Mouse (Mus musculus): Measurements from ENCODE around the gene Shc2. TPM values are rescaled to one million over a fixed set of nuclear protein-coding genes. Genes with fewer than 3 reads are reported as not detected.

The Shc2 gene
- 35.5 and 43.9 TPM in 2 replicates for polyA plus RNA-seq (2016; fragmentation: Nextera tagmentation; extraction: Ambion mirVana)

DNA sequence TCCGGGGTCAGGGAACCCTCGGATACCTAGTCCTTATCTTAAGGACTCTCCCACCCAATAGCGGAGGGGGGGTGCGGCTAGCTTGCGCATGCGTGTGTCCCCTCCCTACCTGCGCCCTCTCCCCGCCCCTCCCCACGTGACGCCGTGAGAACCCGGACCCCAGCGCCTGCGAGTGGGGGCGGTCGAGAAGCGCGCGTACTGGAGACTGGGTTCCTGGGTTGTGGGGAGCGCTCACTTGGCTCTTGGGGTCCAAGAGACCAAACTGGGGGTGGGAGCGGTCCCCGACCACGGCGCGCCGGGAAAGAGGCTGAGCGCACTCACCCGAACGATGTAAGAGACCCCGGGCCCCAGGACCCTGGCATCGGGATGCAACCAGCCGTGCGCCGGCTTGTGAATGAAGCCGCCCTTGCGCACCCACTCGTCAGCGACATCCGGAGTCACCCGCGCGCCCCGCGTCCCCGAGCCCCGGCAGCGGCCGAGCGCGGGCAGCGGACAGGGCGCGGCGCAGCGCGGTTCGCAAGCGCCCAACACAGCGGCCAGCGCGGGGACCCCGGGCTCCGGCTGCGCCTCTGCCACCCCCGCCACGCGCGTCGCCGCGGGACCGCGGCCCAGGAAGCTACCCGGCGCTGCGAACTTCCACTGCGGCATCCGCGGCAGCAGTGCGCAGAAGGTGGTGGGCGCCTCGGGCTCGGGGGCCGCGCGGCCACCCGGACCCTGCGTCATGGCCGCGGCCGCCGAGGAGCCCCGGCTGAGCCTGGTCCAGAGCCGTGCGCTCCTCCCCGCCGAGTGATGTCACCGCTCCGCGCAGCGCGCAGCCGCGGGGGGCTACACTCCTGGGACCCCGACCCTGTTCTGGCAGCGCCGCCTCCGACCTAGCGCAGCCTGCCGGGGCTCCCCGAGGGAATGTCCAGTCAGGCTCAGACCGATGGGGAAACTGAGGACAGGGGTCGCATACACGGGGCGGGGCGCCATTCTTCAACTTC lies at the start of gene Shc2:
Gene Shc2 (minus strand): TSS at position 791 of the 983 bp plus-strand sequence.
- Histone ChIP-seq H3K27ac (peak within 1 kb of the TSS; percentile 86), H3K27me3 (replicated peaks) (peaks cover 26% of the 10 kb centered on the region), H3K36me3 (no peaks in the 10 kb centered on the region), H3K4me2 (replicated peaks) (peak within 1 kb of the TSS; percentile 86), H3K9me3 (no peaks in the 10 kb centered on the region), H3K9ac (peak within 1 kb of the TSS; percentile 80), H3K4me3 (peak within 1 kb of the TSS; percentile 63), H3K4me1 (peaks cover 14% of the 10 kb centered on the region; the same call in 1 of the 2 replicates)
- under 1% methylated on average over 112 of the region's 116 CpGs for WGBS
- peak; percentile 87 for ATAC-seq (ENCODE audit: low FRiP score, low read depth)

DNA sequence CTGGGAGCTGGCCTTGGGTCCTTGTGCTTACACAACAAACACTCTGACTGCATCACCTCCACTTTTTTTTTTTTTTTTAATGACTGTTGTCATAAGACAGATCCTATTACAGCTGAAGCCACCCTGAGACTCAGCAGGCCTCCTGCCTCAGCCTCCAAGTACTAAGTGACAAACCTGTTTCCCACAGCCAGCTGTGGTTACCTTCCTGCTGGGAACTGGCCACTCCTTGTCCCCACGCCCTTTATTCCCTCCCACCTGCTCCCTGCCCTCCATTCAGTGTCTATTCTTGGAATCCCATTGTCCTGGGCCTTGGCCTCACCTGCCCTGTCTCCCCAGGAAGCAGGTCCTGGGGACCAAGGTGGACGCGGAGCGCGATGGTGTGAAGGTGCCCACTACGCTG lies 49.8 kb upstream of the Shc2 start:
- peaks cover 15% of the 10 kb centered on the region for H3K4me1 ChIP-seq
- 0 out of 2 replicates have a peak, but pooled peaks cover 3% of the 10 kb centered on the region for H3K9me3 ChIP-seq
- ATAC-seq (ENCODE audit: low FRiP score, low read depth), result no peak
- H3K4me3 ChIP-seq, result no peak overlapping the region
- H3K27me3 ChIP-seq (replicated peaks), result no peaks in the 10 kb centered on the region
- H3K36me3 ChIP-seq, result peaks cover 52% of the 10 kb centered on the region
- no peak overlapping the region for H3K9ac ChIP-seq
- H3K27ac ChIP-seq, result no peak overlapping the region
- H3K4me2 ChIP-seq (replicated peaks), result no peak overlapping the region
- 97% methylated on average over 6 of the region's 6 CpGs for WGBS

DNA sequence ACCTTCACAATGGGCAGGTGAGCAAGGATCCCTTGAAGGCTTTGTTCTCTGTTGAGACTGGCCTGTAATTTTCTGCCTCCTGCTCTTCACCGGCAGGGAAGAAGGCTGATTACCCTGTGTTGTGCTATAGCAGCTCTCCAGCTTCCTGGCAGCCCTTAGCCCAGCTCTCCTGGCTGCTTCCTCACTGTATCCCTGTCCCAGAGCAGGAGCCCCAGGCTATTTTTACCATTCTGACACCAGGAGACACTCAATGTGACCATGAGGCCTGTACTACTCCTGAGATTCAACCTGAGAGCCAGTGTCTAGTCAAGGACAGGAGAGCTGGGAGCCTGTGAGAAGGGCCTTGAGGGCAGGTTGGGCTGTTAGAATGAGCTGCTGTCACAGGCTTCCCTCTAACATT lies 49.0 kb upstream of the Shc2 start:
- Histone ChIP-seq H3K4me3 (no peak overlapping the region), H3K4me1 (peaks cover 15% of the 10 kb centered on the region), H3K36me3 (peaks cover 52% of the 10 kb centered on the region), H3K4me2 (replicated peaks) (no peak overlapping the region), H3K9me3 (no peaks in the 10 kb centered on the region), H3K27ac (no peak overlapping the region), H3K9ac (no peak overlapping the region), H3K27me3 (replicated peaks) (no peaks in the 10 kb centered on the region)
- no peak for ATAC-seq (ENCODE audit: low FRiP score, low read depth)
- 93% methylated on average over 1 of the region's 1 CpGs for WGBS

DNA sequence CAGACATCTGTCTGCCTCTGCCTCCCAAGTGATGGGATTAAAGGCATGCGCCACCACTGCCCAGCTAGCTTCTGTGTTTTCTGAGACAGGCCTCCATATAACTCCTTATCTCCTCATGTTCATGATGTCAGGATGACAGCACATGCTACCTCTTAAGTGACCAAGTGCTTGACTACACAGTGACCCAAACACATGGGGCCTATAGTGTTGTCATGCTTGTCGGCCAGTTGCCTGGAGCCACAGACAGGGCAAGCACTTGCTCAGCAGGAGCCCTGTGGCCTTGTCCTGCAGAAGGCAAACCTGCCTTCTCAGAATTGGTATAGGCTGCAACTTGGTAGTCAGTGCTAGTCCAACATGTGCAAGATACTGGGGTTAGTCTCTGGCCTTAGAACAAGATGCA lies 48.5 kb upstream of the Shc2 start:
- Histone ChIP-seq H3K27me3 (replicated peaks) (no peaks in the 10 kb centered on the region), H3K9ac (no peak overlapping the region), H3K9me3 (no peaks in the 10 kb centered on the region), H3K4me3 (no peak overlapping the region), H3K4me1 (peaks cover 16% of the 10 kb centered on the region), H3K36me3 (peaks cover 52% of the 10 kb centered on the region), H3K4me2 (replicated peaks) (no peak overlapping the region), H3K27ac (no peak overlapping the region)
- no peak for ATAC-seq (ENCODE audit: low FRiP score, low read depth)
- 88% methylated on average over 2 of the region's 2 CpGs for WGBS

DNA sequence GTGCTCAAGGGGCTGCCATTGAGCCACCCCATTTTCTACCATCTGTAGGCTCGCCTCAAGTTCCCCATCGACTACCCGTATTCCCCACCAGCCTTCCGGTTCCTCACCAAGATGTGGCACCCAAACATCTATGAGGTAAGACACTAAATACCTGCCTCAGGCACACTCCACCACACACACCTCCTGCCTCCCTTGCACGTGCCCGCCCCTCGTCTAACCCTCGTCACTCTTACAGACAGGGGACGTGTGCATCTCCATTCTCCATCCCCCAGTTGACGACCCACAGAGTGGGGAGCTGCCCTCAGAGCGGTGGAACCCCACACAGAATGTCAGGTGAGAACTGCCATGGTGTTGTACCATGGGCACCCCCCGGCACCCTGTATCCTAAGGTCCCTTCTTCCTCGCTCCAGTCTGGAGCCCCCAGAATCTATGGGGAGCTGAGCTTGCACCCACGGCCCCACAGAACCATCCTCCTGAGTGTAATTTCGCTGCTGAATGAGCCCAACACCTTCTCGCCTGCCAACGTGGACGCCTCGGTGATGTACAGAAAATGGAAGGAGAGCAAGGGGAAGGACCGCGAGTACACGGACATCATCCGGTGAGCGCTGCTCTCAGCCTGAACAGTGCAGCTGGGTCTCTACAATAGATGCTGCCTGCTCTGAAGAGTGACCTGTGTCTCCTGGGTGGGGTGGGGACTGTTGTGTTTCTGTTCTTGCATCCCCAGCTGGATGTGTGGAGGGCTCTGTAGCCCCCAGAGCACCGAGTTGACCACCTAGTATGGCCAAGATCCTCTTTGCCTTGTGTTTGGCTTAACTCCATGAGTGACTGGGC lies 47.3 kb upstream of the Shc2 start:
- Histone ChIP-seq H3K9me3 (no peaks in the 10 kb centered on the region), H3K4me3 (no peak overlapping the region), H3K4me2 (replicated peaks) (no peak overlapping the region), H3K4me1 (peaks cover 25% of the 10 kb centered on the region), H3K9ac (no peak overlapping the region), H3K27me3 (replicated peaks) (no peaks in the 10 kb centered on the region), H3K27ac (no peak overlapping the region), H3K36me3 (peaks cover 52% of the 10 kb centered on the region)
- 95% methylated on average over 25 of the region's 25 CpGs for WGBS
- ATAC-seq (ENCODE audit: low FRiP score, low read depth), result no peak

DNA sequence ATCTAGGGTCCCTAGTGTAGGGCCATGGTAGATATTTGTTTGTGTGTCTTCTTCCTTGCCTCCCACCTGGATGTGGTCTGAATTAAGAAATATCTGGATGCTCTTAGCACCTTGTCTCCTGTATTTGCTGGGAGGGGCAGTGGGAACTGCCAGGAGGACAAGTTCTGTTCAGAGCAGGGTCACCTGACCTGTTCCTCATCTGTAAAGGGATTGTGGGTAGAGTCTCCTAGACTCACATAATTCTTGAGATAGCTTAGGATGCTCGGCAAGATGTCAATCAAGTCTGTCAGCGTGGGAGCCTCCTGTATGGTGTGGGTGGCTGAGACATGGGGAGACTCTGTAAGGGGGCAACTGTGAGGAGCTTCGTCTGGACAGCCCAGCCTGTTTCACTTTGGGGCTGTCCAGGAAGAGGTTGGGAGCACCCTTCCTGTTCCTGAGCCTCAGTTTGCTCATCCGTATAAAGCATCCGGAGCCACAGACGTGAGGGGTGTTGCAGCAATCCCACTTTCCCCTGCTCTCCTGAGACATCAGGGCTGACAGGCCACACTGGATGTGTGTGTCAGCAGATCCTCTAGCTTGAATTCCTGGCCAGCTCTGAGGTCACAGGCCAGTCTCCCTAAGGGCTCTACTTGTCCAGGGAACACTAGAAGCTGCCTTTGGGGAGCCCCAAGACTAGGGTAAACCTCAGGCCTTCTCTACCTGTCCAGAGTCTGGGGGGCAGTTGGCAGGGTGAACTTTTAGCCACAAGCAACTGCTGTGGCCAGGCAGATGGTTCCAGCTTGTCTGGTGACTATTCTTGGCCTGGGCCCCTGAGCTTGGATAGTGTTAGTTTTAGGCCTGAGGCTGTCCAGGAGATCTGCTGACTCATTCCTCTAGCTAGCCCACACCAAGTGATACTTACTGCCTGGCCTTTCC lies 46.3 kb upstream of the Shc2 start:
- H3K27me3 ChIP-seq (replicated peaks), result no peaks in the 10 kb centered on the region
- H3K9me3 ChIP-seq, result no peaks in the 10 kb centered on the region
- ATAC-seq (ENCODE audit: low FRiP score, low read depth), result no peak
- peaks cover 25% of the 10 kb centered on the region for H3K4me1 ChIP-seq
- peak overlapping the region; percentile 76; the same call in 1 of the 2 replicates for H3K9ac ChIP-seq
- H3K36me3 ChIP-seq, result peaks cover 48% of the 10 kb centered on the region
- H3K27ac ChIP-seq, result no peak overlapping the region
- H3K4me3 ChIP-seq, result no peak overlapping the region
- WGBS, result 94% methylated on average over 6 of the region's 6 CpGs
- peak overlapping the region; percentile 92 for H3K4me2 ChIP-seq (replicated peaks)

DNA sequence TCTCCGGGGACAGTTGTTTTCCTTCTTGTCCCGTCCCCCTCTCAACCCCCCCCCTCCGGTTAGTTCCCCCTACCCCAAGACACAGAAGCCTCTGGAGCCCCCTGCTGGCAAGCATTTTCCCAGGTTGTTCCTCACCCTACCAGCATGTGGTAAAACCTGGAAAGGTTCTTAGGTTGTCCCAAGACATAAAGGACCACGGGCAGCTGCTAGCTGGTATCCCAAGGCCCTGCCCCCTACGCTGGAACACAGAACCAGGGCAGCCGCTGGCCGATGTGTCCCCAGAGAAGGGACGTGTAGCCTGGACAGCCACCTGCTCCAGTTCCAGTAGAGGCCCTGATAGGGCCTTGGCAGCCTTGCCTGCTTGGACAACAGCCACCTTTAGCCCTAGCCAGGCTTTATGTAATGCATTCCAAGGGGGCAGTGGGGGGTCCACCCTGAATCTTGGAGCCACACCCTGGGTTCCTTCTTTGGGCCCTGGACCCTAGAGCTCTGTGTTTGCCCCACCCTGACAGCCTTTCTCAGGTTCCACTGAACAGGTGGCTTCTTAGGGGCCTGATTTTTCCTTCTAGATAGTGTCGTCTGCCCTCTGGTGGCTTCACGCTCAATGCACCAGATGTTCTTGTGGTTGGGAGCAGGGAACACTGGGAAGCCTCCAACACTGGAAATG lies 45.3 kb upstream of the Shc2 start:
- no peaks in the 10 kb centered on the region for H3K9me3 ChIP-seq
- no peaks in the 10 kb centered on the region for H3K27me3 ChIP-seq (replicated peaks)
- H3K27ac ChIP-seq, result no peak overlapping the region
- WGBS, result 8% methylated on average over 10 of the region's 10 CpGs
- peaks cover 38% of the 10 kb centered on the region for H3K36me3 ChIP-seq
- ATAC-seq (ENCODE audit: low FRiP score, low read depth), result no peak
- H3K9ac ChIP-seq, result peak overlapping the region; percentile 76
- H3K4me1 ChIP-seq, result peaks cover 25% of the 10 kb centered on the region
- peak overlapping the region; percentile 92 for H3K4me2 ChIP-seq (replicated peaks)
- peak overlapping the region; percentile 74 for H3K4me3 ChIP-seq

DNA sequence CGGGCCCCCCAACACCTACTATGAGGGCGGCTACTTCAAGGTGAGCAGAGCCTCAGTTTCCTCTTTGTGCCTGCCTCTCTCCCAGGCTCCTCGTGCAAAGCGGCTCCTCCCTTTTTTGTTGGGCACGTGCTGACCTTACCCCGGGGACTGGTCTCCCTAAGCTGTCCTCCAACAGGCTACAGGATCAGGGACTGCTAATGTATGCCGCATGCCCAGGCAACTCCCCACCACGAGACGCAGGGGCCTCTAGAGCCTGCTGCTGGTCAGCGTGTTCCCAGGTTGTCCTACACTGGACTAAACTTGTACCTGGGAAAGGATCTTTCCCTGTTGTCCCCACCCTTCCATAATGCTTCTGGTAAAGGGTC lies 44.8 kb upstream of the Shc2 start:
- Histone ChIP-seq H3K9ac (peak overlapping the region; percentile 76), H3K4me2 (replicated peaks) (peak overlapping the region; percentile 92), H3K27ac (peak overlapping the region; percentile 80; the same call in 1 of the 2 replicates), H3K36me3 (peaks cover 33% of the 10 kb centered on the region), H3K4me1 (peaks cover 25% of the 10 kb centered on the region), H3K9me3 (no peaks in the 10 kb centered on the region), H3K27me3 (replicated peaks) (no peaks in the 10 kb centered on the region), H3K4me3 (peak overlapping the region; percentile 74)
- WGBS, result 0% methylated on average over 10 of the region's 10 CpGs
- no peak; the same call in 1 of the 2 replicates for ATAC-seq (ENCODE audit: low FRiP score, low read depth)

DNA sequence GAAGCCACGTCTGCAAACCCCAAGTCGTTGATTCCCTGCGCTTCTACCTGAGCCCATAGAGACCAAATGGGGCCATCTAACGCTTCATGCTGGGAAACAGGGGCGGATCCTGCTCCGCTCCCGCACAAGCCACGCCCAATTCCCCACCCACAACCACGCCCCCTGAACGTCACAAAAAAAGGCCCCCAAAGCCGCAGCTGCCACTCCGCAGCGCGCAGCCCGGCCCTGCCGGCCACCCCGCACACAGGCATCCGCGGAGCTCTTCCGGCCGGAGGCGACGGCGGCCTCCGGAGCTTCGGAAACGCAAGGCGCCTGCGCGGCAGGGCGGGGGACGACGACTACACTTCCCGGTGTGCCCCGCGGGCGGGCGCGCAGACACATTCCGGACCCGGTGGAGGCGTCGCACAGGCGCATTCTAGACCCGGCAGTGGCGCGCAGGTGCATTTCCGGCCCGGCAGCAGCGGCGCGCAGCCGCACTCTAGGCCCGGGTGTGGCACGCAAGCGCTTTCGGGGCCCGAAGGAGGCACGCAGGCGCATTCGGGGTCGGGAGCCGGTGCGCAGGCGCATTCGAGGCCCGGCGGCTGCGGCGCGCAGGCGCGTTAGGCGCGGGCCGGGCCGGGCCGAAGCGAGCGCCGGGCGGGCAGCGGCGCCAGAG lies 44.0 kb upstream of the Shc2 start, which contains the start of gene Cdc34:
Gene Cdc34 (plus strand): TSS at position 605 of the 655 bp plus-strand sequence.
- H3K4me3 ChIP-seq, result peak within 1 kb of the TSS; percentile 74
- H3K9ac ChIP-seq, result peak within 1 kb of the TSS; percentile 76
- peak; percentile 91 for ATAC-seq (ENCODE audit: low FRiP score, low read depth)
- peak within 1 kb of the TSS; percentile 92 for H3K4me2 ChIP-seq (replicated peaks)
- H3K27ac ChIP-seq, result peak within 1 kb of the TSS; percentile 80
- no peaks in the 10 kb centered on the region for H3K27me3 ChIP-seq (replicated peaks)
- under 1% methylated on average over 75 of the region's 84 CpGs for WGBS
- H3K9me3 ChIP-seq, result no peaks in the 10 kb centered on the region
- H3K4me1 ChIP-seq, result peaks cover 25% of the 10 kb centered on the region
- peaks cover 26% of the 10 kb centered on the region for H3K36me3 ChIP-seq

DNA sequence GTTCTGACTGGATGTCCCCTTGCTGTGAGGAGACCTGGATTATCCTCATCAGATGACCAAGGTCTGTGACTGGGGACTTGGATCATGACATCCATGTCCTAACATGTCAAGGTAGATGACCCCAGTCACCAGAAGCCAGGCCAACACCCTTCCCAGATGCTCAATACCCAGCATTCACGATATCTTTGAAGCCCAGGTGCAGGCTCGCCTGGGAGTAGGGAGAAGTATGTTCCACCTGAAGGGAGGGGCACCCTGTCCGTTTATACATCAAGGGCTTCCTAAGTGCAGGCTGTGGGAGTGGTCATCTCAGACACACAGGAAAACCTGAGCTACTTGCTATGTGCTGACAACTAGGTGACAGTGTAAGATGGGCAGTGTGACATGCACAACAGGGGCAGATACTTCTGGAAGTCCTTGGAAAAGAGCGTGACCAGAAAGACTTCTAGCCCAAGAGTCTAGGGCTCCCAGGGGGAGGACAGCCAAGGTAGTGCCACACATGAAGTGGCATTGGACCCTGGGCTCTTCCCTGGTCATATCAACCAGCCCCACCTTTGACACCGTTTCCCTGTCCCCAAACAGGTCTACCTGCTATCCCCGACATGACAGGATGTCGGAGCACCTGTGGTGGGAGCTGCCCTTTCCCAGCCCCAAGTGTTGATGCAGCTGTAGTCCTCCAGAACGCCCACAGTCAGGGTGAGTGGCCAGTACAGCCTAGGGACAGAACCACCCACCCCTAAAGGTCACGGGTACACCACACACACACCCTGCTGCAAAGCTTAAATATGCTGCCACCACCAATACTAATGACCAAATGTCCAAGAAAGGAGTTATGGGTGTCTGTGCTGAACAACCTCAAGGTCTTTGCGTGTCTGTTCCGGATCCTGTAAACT lies 43.1 kb upstream of the Shc2 start:
- peak overlapping the region; percentile 51 for H3K9ac ChIP-seq
- H3K27ac ChIP-seq, result peak overlapping the region; percentile 80
- H3K27me3 ChIP-seq (replicated peaks), result no peaks in the 10 kb centered on the region
- H3K4me1 ChIP-seq, result peaks cover 25% of the 10 kb centered on the region
- H3K4me2 ChIP-seq (replicated peaks), result peak overlapping the region; percentile 92
- peak; percentile 26 for ATAC-seq (ENCODE audit: low FRiP score, low read depth)
- peaks cover 23% of the 10 kb centered on the region for H3K36me3 ChIP-seq
- peak overlapping the region; percentile 74 for H3K4me3 ChIP-seq
- H3K9me3 ChIP-seq, result no peaks in the 10 kb centered on the region
- WGBS, result 38% methylated on average over 11 of the region's 11 CpGs

Data from neural tube, embryonic 12.5 days (tissue).